Mouse (Mus musculus) urinary bladder, postnatal 25 days (tissue): ENCODE data around the gene Ttc7b.

Experiments
- DNase-seq: peaks from one replicate; pipeline ENCODE4 v3.0.0; 2022; ENCODE audit warnings: low spot score

Gene Ttc7b

GRCm38 (mm10) chr12:100273033-100273432 lies 247.6 kb downstream of the Ttc7b start:
- no peak for DNase-seq

- DNase-seq: no peak
These were observed 250.5 kb downstream of the Ttc7b start for GRCm38 (mm10) chr12:100269967-100270662.

- peak; percentile 54 for DNase-seq
These were observed 252.6 kb downstream of the Ttc7b start for GRCm38 (mm10) chr12:100268011-100268410.

- DNase-seq: no peak
These were observed 254.9 kb downstream of the Ttc7b start for GRCm38 (mm10) chr12:100265546-100266309.

GRCm38 (mm10) chr12:100264941-100265340 lies 255.7 kb downstream of the Ttc7b start:
- DNase-seq: no peak

- DNase-seq: no peak
These were observed 257.8 kb downstream of the Ttc7b start for GRCm38 (mm10) chr12:100262846-100263245.

GRCm38 (mm10) chr12:100261761-100262160 lies 258.9 kb downstream of the Ttc7b start:
- no peak for DNase-seq

GRCm38 (mm10) chr12:100260151-100260550 lies 260.5 kb downstream of the Ttc7b start:
- no peak for DNase-seq

- no peak for DNase-seq
These were observed 262.8 kb downstream of the Ttc7b start for GRCm38 (mm10) chr12:100257779-100258178.

GRCm38 (mm10) chr12:100255441-100255949 lies 265.1 kb downstream of the Ttc7b start:
- DNase-seq: no peak

- DNase-seq: no peak
These were observed 266.2 kb downstream of the Ttc7b start for GRCm38 (mm10) chr12:100254471-100254870.
